Mouse (Mus musculus): ENCODE measurements around the gene Eif4e3.

- TF ChIP-seq CTCF (conservative IDR thresholded peaks at IDR 0.05; ENCODE audit: insufficient read depth, insufficient read length, low read depth, low read length) (no peak), POLR2A (IDR thresholded peaks at IDR 0.05; ENCODE audit: low read depth, low read length) (no peak)
Measured at GRCm38 (mm10) chr6:99602434-99602833, 64.1 kb downstream of the Eif4e3 start.

All from kidney, adult 2 months (tissue).